ENCODE assay signal across 9 mouse cellular contexts in the genomic region with DNA sequence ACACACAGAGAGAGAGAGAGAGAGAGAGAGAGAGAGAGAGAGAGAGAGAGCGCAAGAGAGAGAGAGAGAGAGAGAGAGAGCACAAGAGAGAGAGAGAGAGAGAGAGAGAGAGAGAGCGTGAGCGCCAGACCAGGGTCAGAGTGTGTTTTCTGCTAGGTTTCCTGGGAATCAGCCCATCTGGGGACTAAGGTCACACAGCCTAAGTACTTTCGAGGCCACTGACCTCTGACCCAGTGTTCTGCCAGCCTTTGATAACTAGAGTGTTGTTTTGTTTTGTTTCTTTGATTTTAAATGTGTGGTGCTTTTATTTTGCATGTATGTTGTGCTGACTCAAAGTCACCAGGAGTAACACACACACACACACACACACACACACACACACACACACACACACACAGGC. TPM values are rescaled to one million over a fixed set of nuclear protein-coding genes. Genes with fewer than 3 reads are reported as not detected.
DNase-seq lines count a peak whose midpoint lies in the region; ATAC-seq lines count a peak whose summit lies in the region.
"Had no signal": no experiment of that assay in that cellular context is flagged by ENCODE, and none has a peak within 500 bp of the region (broad histone marks: within the 10 kb centered on the region; RNA-seq: fewer than 3 reads in every experiment).

No protein-coding gene starts in this region.

- peak overlapping the region; percentile 39; the same call in 1 of the 2 replicates for H3K4me2 ChIP-seq in limb, embryonic 11.5 days (ENCODE audit: low read depth, severe bottlenecking)
- H3K4me2 ChIP-seq: forebrain, embryonic 13.5 days had no signal

- H3K27ac ChIP-seq in limb, embryonic 11.5 days (replicated peaks; ENCODE audit: low read depth, low read length), result no peak overlapping the region
- H3K27ac ChIP-seq: forebrain, embryonic 13.5 days had no signal

- no peak overlapping the region for H3K9ac ChIP-seq in limb, embryonic 11.5 days (ENCODE audit: low read length)
- H3K9ac ChIP-seq: forebrain, embryonic 13.5 days had no signal

- ATAC-seq in limb, embryonic 11.5 days (ENCODE audit: insufficient number of reproducible peaks, low FRiP score, low TSS enrichment, low read depth), result no peak
- no peak for ATAC-seq in megakaryocyte progenitor cell, adult 5-6 weeks (replicated peaks; ENCODE audit: poor library complexity)
- ATAC-seq: forebrain, embryonic 13.5 days had no signal

- WGBS in limb, embryonic 11.5 days, result 23% methylated on average over 3 of the region's 4 CpGs

- peaks cover 24% of the 10 kb centered on the region for H3K4me1 ChIP-seq in limb, embryonic 11.5 days (ENCODE audit: control insufficient read depth, insufficient read depth, low read length)

- peak; percentile 51 for DNase-seq in embryo, embryonic 10.5 days (ENCODE audit: low spot score)
- no peak for DNase-seq in embryo, embryonic 9.5 days (ENCODE audit: extremely low spot score)
- DNase-seq in ovary, adult 18-20 months (ENCODE audit: low spot score), result peak; percentile 72
- no peak for DNase-seq in ovary, postnatal 14 days (ENCODE audit: low spot score)
- DNase-seq in limb, embryonic 11.5 days (ENCODE audit: low spot score), result no peak
- DNase-seq in testis, postnatal 14 days (ENCODE audit: low spot score), result peak; percentile 44
- no peak for DNase-seq in left cerebral cortex, postnatal 14 days (ENCODE audit: low spot score in 2 of 2)

- intact Hi-C loops in left cerebral cortex, postnatal 14 days (cut with DNase I), result no loop called here

- H3K36me3 ChIP-seq in limb, embryonic 11.5 days (ENCODE audit: control insufficient read depth, insufficient read depth, low read length), result no peaks in the 10 kb centered on the region

- H3K27me3 ChIP-seq in limb, embryonic 11.5 days (ENCODE audit: control insufficient read depth, insufficient read depth, low read length), result peaks cover 35% of the 10 kb centered on the region

- H3K9me3 ChIP-seq in limb, embryonic 11.5 days (ENCODE audit: control insufficient read depth, low read length), result no peaks in the 10 kb centered on the region
- H3K9me3 ChIP-seq: forebrain, embryonic 13.5 days had no signal

- no peak overlapping the region for H3K4me3 ChIP-seq in limb, embryonic 11.5 days (ENCODE audit: low read depth, low read length)
- H3K4me3 ChIP-seq: forebrain, embryonic 13.5 days had no signal

RNA-seq across cellular contexts. Expression of a gene that starts 1.1 kb away (rescaled TPM):
- polyA plus RNA-seq in limb, embryonic 11.5 days (2014; fragmentation: Nextera tagmentation; extraction: Ambion mirVana), result 12.5 and 13.7 TPM in 2 replicates
- 10 to 100 TPM; 46.1 to 47.7 TPM for total RNA-seq in left cerebral cortex, postnatal 14 days (2021)
- total RNA-seq in megakaryocyte progenitor cell, adult 5-6 weeks (2015), result not detected in 2 replicates
- total RNA-seq in megakaryocyte progenitor cell, adult 5-6 weeks (2017), result not detected in 2 replicates

RNA-seq across cellular contexts. Expression of a gene that starts 3.3 kb away (rescaled TPM):
- 0.10 and 0.23 TPM in 2 replicates for polyA plus RNA-seq in limb, embryonic 11.5 days (2014; fragmentation: Nextera tagmentation; extraction: Ambion mirVana)
- total RNA-seq in left cerebral cortex, postnatal 14 days (2021), result 10 to 100 TPM; 16.2 to 17.5 TPM
- 0.57 TPM in 1 of 2 replicates, not detected in the other for total RNA-seq in megakaryocyte progenitor cell, adult 5-6 weeks (2015)
- 0.10 TPM in 1 of 2 replicates, not detected in the other for total RNA-seq in megakaryocyte progenitor cell, adult 5-6 weeks (2017)

RNA-seq across cellular contexts. Expression of a gene that starts 4.6 kb away (rescaled TPM):
- 2.9 and 3.1 TPM in 2 replicates for polyA plus RNA-seq in limb, embryonic 11.5 days (2014; fragmentation: Nextera tagmentation; extraction: Ambion mirVana)
- 100 to 1,000 TPM; 326 to 365 TPM for total RNA-seq in left cerebral cortex, postnatal 14 days (2021)
- not detected in 2 replicates for total RNA-seq in megakaryocyte progenitor cell, adult 5-6 weeks (2015)
- not detected in 2 replicates for total RNA-seq in megakaryocyte progenitor cell, adult 5-6 weeks (2017)

RNA-seq across cellular contexts. Expression of a gene that starts 13.6 kb away (rescaled TPM):
- 10.8 and 11.5 TPM in 2 replicates for polyA plus RNA-seq in limb, embryonic 11.5 days (2014; fragmentation: Nextera tagmentation; extraction: Ambion mirVana)
- total RNA-seq in left cerebral cortex, postnatal 14 days (2021), result 10 to 100 TPM; 36.3 to 37.2 TPM
- 389 and 471 TPM in 2 replicates for total RNA-seq in megakaryocyte progenitor cell, adult 5-6 weeks (2015)
- 244 and 257 TPM in 2 replicates for total RNA-seq in megakaryocyte progenitor cell, adult 5-6 weeks (2017)

RNA-seq across cellular contexts. Expression of a gene that starts 20.6 kb away (rescaled TPM):
- 12.9 and 17.5 TPM in 2 replicates for polyA plus RNA-seq in limb, embryonic 11.5 days (2014; fragmentation: Nextera tagmentation; extraction: Ambion mirVana)
- total RNA-seq in left cerebral cortex, postnatal 14 days (2021), result not detected
- total RNA-seq in megakaryocyte progenitor cell, adult 5-6 weeks (2015), result not detected in 2 replicates
- total RNA-seq in megakaryocyte progenitor cell, adult 5-6 weeks (2017), result not detected in 2 replicates
- polyA plus RNA-seq: forebrain, embryonic 13.5 days had no signal

Comparison
In these comparisons a context has a peak if more than half of its experiments do, and no peak if none do; other contexts are left out.
1. DNase-seq: peak in embryo, embryonic 10.5 days (single experiment), ovary, adult 18-20 months (single experiment) and testis, postnatal 14 days (single experiment); none in embryo, embryonic 9.5 days (single experiment), ovary, postnatal 14 days (single experiment), limb, embryonic 11.5 days (single experiment) and left cerebral cortex, postnatal 14 days (0 of 2).
2. RNA of a gene that starts 1.1 kb away (total RNA-seq): 46.1 to 47.7 TPM in left cerebral cortex, postnatal 14 days; not detected in megakaryocyte progenitor cell, adult 5-6 weeks; every median in the first group is over 10 times any median in the second.
3. RNA of a gene that starts 3.3 kb away (total RNA-seq): 16.2 to 17.5 TPM in left cerebral cortex, postnatal 14 days; 0.10 to 0.57 TPM in megakaryocyte progenitor cell, adult 5-6 weeks; every median in the first group is over 10 times any median in the second.
4. RNA of a gene that starts 4.6 kb away (total RNA-seq): 326 to 365 TPM in left cerebral cortex, postnatal 14 days; not detected in megakaryocyte progenitor cell, adult 5-6 weeks; every median in the first group is over 100 times any median in the second.